Mouse (Mus musculus) heart, adult 2 months (tissue): ENCODE data around the gene Lrrc47.

Experiments
- CTCF ChIP-seq: fragments of 200-600 bp; IDR thresholded peaks from 2 replicates; pipeline ENCODE4 v1.8.1; 2022; ENCODE audit warnings: antibody characterized with exemption, mild to moderate bottlenecking, moderate library complexity
- EP300 ChIP-seq: fragments of 200-500 bp; IDR thresholded peaks from 2 replicates; pipeline ENCODE4 v1.6.1; 2011; ENCODE audit warnings: low read depth, low read length, control low read depth; ENCODE audit not compliant: insufficient read depth
- POLR2A ChIP-seq: fragments of 200-500 bp; IDR thresholded peaks from 2 replicates; pipeline ENCODE4 v1.6.1; 2011; ENCODE audit warnings: mild to moderate bottlenecking, low read depth, low read length, control low read depth; ENCODE audit not compliant: insufficient read depth

- no peak for TF ChIP-seq EP300
- TF ChIP-seq POLR2A, result no peak
- TF ChIP-seq CTCF, result no peak
Measured at GRCm38 (mm10) chr4:154028066-154028465, 16.5 kb downstream of the Lrrc47 start.
